Mouse (Mus musculus): ENCODE measurements around the gene Acsm2. TPM values are rescaled to one million over a fixed set of nuclear protein-coding genes. Genes with fewer than 3 reads are reported as not detected.

Gene Acsm2
- not detected in 2 replicates for polyA plus RNA-seq (2012; ENCODE audit: low replicate concordance)

GRCm38 (mm10) chr7:119554040-119554439 lies at the start of gene Acsm2:
TSS of gene Acsm2 (plus strand) at chr7:119554340.

GRCm38 (mm10) chr7:119519163-119519562 lies 35.0 kb upstream of the Acsm2 start, which contains the start of gene Acsm5:
TSS of gene Acsm5 (plus strand) at chr7:119519463.

GRCm38 (mm10) chr7:119523389-119523788 lies 30.8 kb upstream of the Acsm2 start, which contains the start of gene Pdilt:
TSS of gene Pdilt (minus strand) at chr7:119523489.

GRCm38 (mm10) chr7:119606664-119607076 lies 52.5 kb downstream of the Acsm2 start, which contains the start of gene Acsm1:
TSS of gene Acsm1 (plus strand) at chr7:119607026.

Other genes with a start within 250 kb of the Acsm2 start
- not detected in 2 replicates for gene Gp2, start 95.1 kb upstream of the Acsm2 start, polyA plus RNA-seq (2012; ENCODE audit: low replicate concordance)
- not detected in 2 replicates for gene Umod, start 75.1 kb upstream of the Acsm2 start, polyA plus RNA-seq (2012; ENCODE audit: low replicate concordance)
- not detected in 2 replicates for gene Acsm5, start 34.9 kb upstream of the Acsm2 start, polyA plus RNA-seq (2012; ENCODE audit: low replicate concordance)
- gene Pdilt, start 30.9 kb upstream of the Acsm2 start, polyA plus RNA-seq (2012; ENCODE audit: low replicate concordance): not detected in 2 replicates
- gene Acsm1, start 52.7 kb downstream of the Acsm2 start, polyA plus RNA-seq (2012; ENCODE audit: low replicate concordance): not detected in 2 replicates
- not detected in 2 replicates for gene Acsm4, start 135.7 kb downstream of the Acsm2 start, polyA plus RNA-seq (2012; ENCODE audit: low replicate concordance)
- 40.5 and 41.0 TPM in 2 replicates for gene Thumpd1, start 166.5 kb downstream of the Acsm2 start, polyA plus RNA-seq (2012; ENCODE audit: low replicate concordance)
- gene Acsm3, start 206.6 kb downstream of the Acsm2 start, polyA plus RNA-seq (2012; ENCODE audit: low replicate concordance): not detected in 2 replicates
- 2.7 and 5.1 TPM in 2 replicates for gene Rexo5, start 239.7 kb downstream of the Acsm2 start, polyA plus RNA-seq (2012; ENCODE audit: low replicate concordance)
- 0.54 and 1.5 TPM in 2 replicates for gene Eri2, start 239.7 kb downstream of the Acsm2 start, polyA plus RNA-seq (2012; ENCODE audit: low replicate concordance)

Measured in leukemia stem cell, adult 10-12 weeks (primary cell).